Mouse (Mus musculus) liver, postnatal 0 days (tissue): ENCODE measurements around the gene Cenpi.

Experiments used
- CTCF ChIP-seq: sonication (generic); IDR thresholded peaks from 2 replicates; pipeline ENCODE4 v1.5.1; 2016; ENCODE audit warnings: antibody characterized with exemption, low read depth
- EP300 ChIP-seq: IDR thresholded peaks from 2 replicates; pipeline ENCODE4 v1.6.1; 2016; ENCODE audit warnings: antibody characterized with exemption, low read depth, mild to moderate bottlenecking

DNA sequence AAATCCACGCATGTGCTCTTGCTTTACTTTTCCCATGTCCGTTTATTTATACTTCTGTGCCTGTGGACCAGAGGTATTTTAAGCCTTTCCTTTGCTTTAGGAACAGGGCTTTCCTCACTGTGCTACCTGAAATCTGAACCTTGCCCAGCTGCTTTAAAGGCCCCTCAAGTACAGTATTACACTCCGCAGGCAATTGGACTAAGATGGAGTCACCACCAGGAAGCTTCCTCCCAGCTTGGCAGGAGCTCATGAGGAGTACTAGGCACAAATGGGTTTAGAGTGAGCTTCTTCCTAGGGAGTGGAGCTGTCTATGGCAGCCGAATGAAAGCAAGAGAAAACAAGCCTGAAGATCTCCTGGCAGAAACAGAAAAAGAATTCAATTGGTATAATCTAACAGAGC, 10.7 kb upstream of the Cenpi start:
- no peak for TF ChIP-seq CTCF
- TF ChIP-seq EP300: no peak
